Mouse (Mus musculus) neural tube, embryonic 12.5 days (tissue): ENCODE data around the gene Nrip3. TPM values are rescaled to one million over a fixed set of nuclear protein-coding genes. Genes with fewer than 3 reads are reported as not detected.

ENCODE experiments used
- ATAC-seq: fragments of 200-750 bp; cut with Nextera tagmentation; 2 replicates; pipeline ENCODE4 v1.8.0; 2017; ENCODE audit warnings: low read depth, mild to moderate bottlenecking, moderate TSS enrichment, moderate library complexity; ENCODE audit not compliant: low FRiP score
- H3K27ac ChIP-seq: fragments of 300-500 bp; sonication (generic); 2 replicates; pipeline ENCODE4 v1.5.1; 2016
- H3K27me3 ChIP-seq: fragments of 300-500 bp; sonication (generic); replicated peaks from 2 replicates; pipeline ENCODE4 v1.6.1; 2016; ENCODE audit warnings: mild to moderate bottlenecking
- H3K36me3 ChIP-seq: fragments of 300-500 bp; sonication (generic); 2 replicates; pipeline ENCODE4 v1.6.1; 2016; ENCODE audit warnings: mild to moderate bottlenecking
- H3K4me1 ChIP-seq: fragments of 300-500 bp; sonication (generic); 2 replicates; pipeline ENCODE4 v1.6.1; 2016
- H3K4me2 ChIP-seq: fragments of 300-500 bp; sonication (generic); replicated peaks from 2 replicates; pipeline ENCODE4 v1.6.1; 2016; ENCODE audit warnings: mild to moderate bottlenecking
- H3K4me3 ChIP-seq: fragments of 300-500 bp; sonication (generic); 2 replicates; pipeline ENCODE4 v1.5.1; 2016
- H3K9ac ChIP-seq: fragments of 300-500 bp; sonication (generic); 2 replicates; pipeline ENCODE4 v1.6.1; 2016; ENCODE audit warnings: mild to moderate bottlenecking
- H3K9me3 ChIP-seq: fragments of 300-500 bp; sonication (generic); 2 replicates; pipeline ENCODE4 v1.6.1; 2016; ENCODE audit warnings: mild to moderate bottlenecking
- WGBS: fragments of 180-500 bp; shearing (Covaris S2); methylation state at CpG from one replicate; pipeline ENCODE4 v1.1.7; 2016; 5-methylcytosine and 5-hydroxymethylcytosine counted together
- polyA plus RNA-seq: library from polyadenylated mRNA; unstranded; fragments of >200 nt; fragmentation: Nextera tagmentation; extraction: Ambion mirVana; gene quantifications from 2 replicates; pipeline ENCODE4 v1.2.1, GENCODE M21; 2016

The Nrip3 gene
- polyA plus RNA-seq, 1 experiment from 2014 or later, result 2.7 TPM

- Histone ChIP-seq H3K4me1 (peaks cover 13% of the 10 kb centered on the region), H3K9ac (no peak overlapping the region), H3K27ac (no peak overlapping the region), H3K4me3 (no peak overlapping the region), H3K9me3 (no peaks in the 10 kb centered on the region), H3K36me3 (no peaks in the 10 kb centered on the region), H3K27me3 (no peaks in the 10 kb centered on the region), H3K4me2 (no peak overlapping the region)
- ATAC-seq, result no peak
- WGBS, result 88% methylated on average over 3 of the region's 3 CpGs
These were observed 25.5 kb downstream of the Nrip3 start for GRCm38 (mm10) chr7:109756291-109756690.

- Histone ChIP-seq H3K27ac (no peak overlapping the region), H3K4me1 (peaks cover 16% of the 10 kb centered on the region), H3K9ac (no peak overlapping the region), H3K27me3 (no peaks in the 10 kb centered on the region), H3K4me2 (no peak overlapping the region), H3K4me3 (no peak overlapping the region), H3K36me3 (no peaks in the 10 kb centered on the region; the same call in 1 of the 2 replicates), H3K9me3 (no peaks in the 10 kb centered on the region)
- WGBS, result 93% methylated on average over 8 of the region's 8 CpGs
- ATAC-seq, result no peak
These were observed 27.8 kb downstream of the Nrip3 start for GRCm38 (mm10) chr7:109754034-109754433.

GRCm38 (mm10) chr7:109752008-109752925, 29.6 kb downstream of the Nrip3 start, which contains the start of gene Tmem9b:
TSS of gene Tmem9b (minus strand) at chr7:109752875.
- peak within 1 kb of the TSS; percentile 33 for H3K27ac ChIP-seq
- peak within 1 kb of the TSS; percentile 89 for H3K9ac ChIP-seq
- H3K4me2 ChIP-seq, result peak within 1 kb of the TSS; percentile 69
- H3K4me3 ChIP-seq, result peak within 1 kb of the TSS; percentile 78
- peaks cover 3% of the 10 kb centered on the region; the same call in 1 of the 2 replicates for H3K36me3 ChIP-seq
- H3K4me1 ChIP-seq, result peaks cover 16% of the 10 kb centered on the region
- peak; percentile 88 for ATAC-seq
- H3K9me3 ChIP-seq, result no peaks in the 10 kb centered on the region
- under 1% methylated on average over 74 of the region's 74 CpGs for WGBS
- no peaks in the 10 kb centered on the region for H3K27me3 ChIP-seq

- H3K9me3 ChIP-seq, result no peaks in the 10 kb centered on the region
- H3K27ac ChIP-seq, result 0 out of 2 replicates have a peak overlapping the region, but pooled peaks have one; percentile 33
- peak; percentile 74; the same call in 1 of the 2 replicates for ATAC-seq
- H3K4me1 ChIP-seq, result peaks cover 16% of the 10 kb centered on the region
- H3K27me3 ChIP-seq, result no peaks in the 10 kb centered on the region
- peak overlapping the region; percentile 69 for H3K4me2 ChIP-seq
- WGBS, result 3% methylated on average over 13 of the region's 13 CpGs
- H3K36me3 ChIP-seq, result peaks cover 4% of the 10 kb centered on the region; the same call in 1 of the 2 replicates
- peak overlapping the region; percentile 89 for H3K9ac ChIP-seq
- peak overlapping the region; percentile 78 for H3K4me3 ChIP-seq
These were observed 30.3 kb downstream of the Nrip3 start for GRCm38 (mm10) chr7:109751427-109752007.

- Histone ChIP-seq H3K4me3 (no peak overlapping the region), H3K4me1 (peaks cover 7% of the 10 kb centered on the region), H3K9me3 (no peaks in the 10 kb centered on the region), H3K27ac (no peak overlapping the region), H3K36me3 (peaks cover 30% of the 10 kb centered on the region), H3K9ac (no peak overlapping the region), H3K4me2 (no peak overlapping the region), H3K27me3 (no peaks in the 10 kb centered on the region)
- WGBS, result 64% methylated on average over 1 of the region's 1 CpGs
- ATAC-seq, result no peak
These were observed 34.1 kb downstream of the Nrip3 start for GRCm38 (mm10) chr7:109747747-109748146.

GRCm38 (mm10) chr7:109741703-109742102, 40.1 kb downstream of the Nrip3 start:
- WGBS, result 86% methylated on average over 4 of the region's 4 CpGs
- Histone ChIP-seq H3K9ac (no peak overlapping the region), H3K27me3 (no peaks in the 10 kb centered on the region), H3K4me3 (no peak overlapping the region), H3K36me3 (peaks cover 52% of the 10 kb centered on the region), H3K9me3 (no peaks in the 10 kb centered on the region), H3K27ac (no peak overlapping the region), H3K4me2 (no peak overlapping the region), H3K4me1 (no peaks in the 10 kb centered on the region)
- ATAC-seq, result no peak

- H3K36me3 ChIP-seq, result peaks cover 54% of the 10 kb centered on the region
- no peak for ATAC-seq
These were observed 40.8 kb downstream of the Nrip3 start for GRCm38 (mm10) chr7:109741060-109741459.

GRCm38 (mm10) chr7:109739822-109740370, 41.9 kb downstream of the Nrip3 start:
- H3K27me3 ChIP-seq, result no peaks in the 10 kb centered on the region
- ATAC-seq, result no peak
- no peak overlapping the region for H3K4me3 ChIP-seq
- no peak overlapping the region for H3K4me2 ChIP-seq
- no peaks in the 10 kb centered on the region for H3K4me1 ChIP-seq
- 91% methylated on average over 5 of the region's 5 CpGs for WGBS
- peaks cover 54% of the 10 kb centered on the region for H3K36me3 ChIP-seq
- no peak overlapping the region for H3K9ac ChIP-seq
- no peaks in the 10 kb centered on the region for H3K9me3 ChIP-seq
- no peak overlapping the region for H3K27ac ChIP-seq

More at GRCm38 (mm10) chr7:109741060-109741459, 40.8 kb downstream of the Nrip3 start:
- WGBS, result 85% methylated on average over 1 of the region's 1 CpGs
- H3K9me3 ChIP-seq, result no peaks in the 10 kb centered on the region
- H3K4me2 ChIP-seq, result no peak overlapping the region
- H3K27ac ChIP-seq, result no peak overlapping the region
- H3K4me3 ChIP-seq, result no peak overlapping the region
- no peaks in the 10 kb centered on the region for H3K27me3 ChIP-seq
- H3K9ac ChIP-seq, result no peak overlapping the region
- no peaks in the 10 kb centered on the region for H3K4me1 ChIP-seq

- Histone ChIP-seq H3K36me3 (peaks cover 28% of the 10 kb centered on the region), H3K4me2 (no peak overlapping the region), H3K27ac (no peak overlapping the region), H3K9ac (no peak overlapping the region), H3K4me1 (no peaks in the 10 kb centered on the region), H3K4me3 (no peak overlapping the region), H3K9me3 (no peaks in the 10 kb centered on the region), H3K27me3 (no peaks in the 10 kb centered on the region)
- WGBS, result 93% methylated on average over 4 of the region's 4 CpGs
- ATAC-seq, result no peak
These were observed 47.0 kb downstream of the Nrip3 start for GRCm38 (mm10) chr7:109734806-109735205.

GRCm38 (mm10) chr7:109731626-109732025, 50.2 kb downstream of the Nrip3 start, which contains the start of gene Ascl3:
TSS of gene Ascl3 (minus strand) at chr7:109731726.
- WGBS, result 89% methylated on average over 5 of the region's 5 CpGs
- no peaks in the 10 kb centered on the region for H3K27me3 ChIP-seq

GRCm38 (mm10) chr7:109723697-109724096, 58.1 kb downstream of the Nrip3 start, which contains the start of gene BC051019:
TSS of gene BC051019 (minus strand) at chr7:109723850.
- Histone ChIP-seq H3K9ac (no peak within 1 kb of the TSS), H3K4me2 (no peak within 1 kb of the TSS), H3K4me3 (no peak within 1 kb of the TSS), H3K27me3 (no peaks in the 10 kb centered on the region), H3K27ac (no peak within 1 kb of the TSS), H3K9me3 (no peaks in the 10 kb centered on the region), H3K4me1 (no peaks in the 10 kb centered on the region), H3K36me3 (no peaks in the 10 kb centered on the region)
- no peak for ATAC-seq
- 95% methylated on average over 5 of the region's 5 CpGs for WGBS

More at GRCm38 (mm10) chr7:109731626-109732025, 50.2 kb downstream of the Nrip3 start, which contains the start of gene Ascl3:
- no peak for ATAC-seq
- no peaks in the 10 kb centered on the region for H3K9me3 ChIP-seq
- no peak within 1 kb of the TSS for H3K9ac ChIP-seq
- H3K4me3 ChIP-seq, result no peak within 1 kb of the TSS
- H3K27ac ChIP-seq, result no peak within 1 kb of the TSS
- H3K4me1 ChIP-seq, result no peaks in the 10 kb centered on the region
- H3K4me2 ChIP-seq, result no peak within 1 kb of the TSS
- H3K36me3 ChIP-seq, result peaks cover 11% of the 10 kb centered on the region; the same call in 1 of the 2 replicates

- no peaks in the 10 kb centered on the region for H3K36me3 ChIP-seq
- no peak overlapping the region for H3K27ac ChIP-seq
- H3K4me1 ChIP-seq, result no peaks in the 10 kb centered on the region
- H3K9ac ChIP-seq, result no peak overlapping the region
- H3K4me3 ChIP-seq, result no peak overlapping the region
- ATAC-seq, result no peak
- H3K4me2 ChIP-seq, result no peak overlapping the region
- 96% methylated on average over 8 of the region's 8 CpGs for WGBS
- H3K27me3 ChIP-seq, result no peaks in the 10 kb centered on the region
- no peaks in the 10 kb centered on the region for H3K9me3 ChIP-seq
These were observed 58.7 kb downstream of the Nrip3 start for GRCm38 (mm10) chr7:109723114-109723513.
